Mouse (Mus musculus): ENCODE measurements around the gene Ddah2.

- TF ChIP-seq CTCF (IDR thresholded peaks at IDR 0.05; ENCODE audit: extremely low read depth, insufficient read length, insufficient replicate concordance, low read depth, low read length) (no peak), POLR2A (IDR thresholded peaks at IDR 0.05; ENCODE audit: low read depth, low read length) (no peak)
Observed at GRCm38 (mm10) chr17:35061299-35061698, 2.5 kb downstream of the Ddah2 start.
